In the genomic region with DNA sequence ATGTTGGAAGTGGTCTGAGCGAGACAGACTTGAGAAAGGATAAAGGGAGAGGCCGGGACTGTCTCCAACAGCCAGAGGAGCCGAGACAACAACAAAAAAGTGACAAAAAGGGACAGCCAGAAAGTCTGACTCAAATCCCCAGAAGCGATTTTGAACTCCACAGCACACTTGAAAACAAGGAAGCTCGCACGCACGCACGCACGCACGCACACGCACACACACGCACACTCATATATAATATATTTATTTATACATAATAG, we compare ENCODE assay signal across 24 mouse cellular contexts. TPM values are rescaled to one million over a fixed set of nuclear protein-coding genes. Genes with fewer than 3 reads are reported as not detected.
DNase-seq lines count a peak whose midpoint lies in the region; TF ChIP-seq lines count a peak whose summit lies in the region.
"Had no signal": no experiment of that assay in that cellular context is flagged by ENCODE, and none has a peak within 500 bp of the region (broad histone marks: within the 10 kb centered on the region; RNA-seq: fewer than 3 reads in every experiment).

No protein-coding gene starts in this region.

- H3K27me3 ChIP-seq in ES-Bruce4 (ENCODE audit: control insufficient read depth, insufficient read depth, low read length, poor library complexity, severe bottlenecking), result no peaks in the 10 kb centered on the region
- H3K27me3 ChIP-seq in splenic B cell, adult 2 months (ENCODE audit: control insufficient read depth, insufficient read depth, low read length, poor library complexity, severe bottlenecking), result 0 out of 2 replicates have a peak, but pooled peaks cover 2% of the 10 kb centered on the region

- TF ChIP-seq POLR2A in ES-Bruce4 (IDR thresholded peaks at IDR 0.05; ENCODE audit: insufficient read depth, low read length), result no peak

- no peak for TF ChIP-seq EP300 in ES-Bruce4 (IDR thresholded peaks at IDR 0.05; ENCODE audit: insufficient read depth, low read depth, low read length)

- H3K4me3 ChIP-seq in ES-Bruce4 (ENCODE audit: low read depth, low read length), result no peak overlapping the region
- H3K4me3 ChIP-seq: erythroblast, embryonic 14.5 days had no signal

- peak; percentile 38 to 40 for DNase-seq in B cell, adult 2 months
- peak; percentile 66 for DNase-seq in splenic B cell, adult 2 months (ENCODE audit: low read depth, low spot score)
- DNase-seq in urinary bladder, adult 18-20 months (ENCODE audit: low spot score in 2 of 2), result no peak
- DNase-seq in adrenal gland, postnatal 10 days, result no peak
- DNase-seq: adrenal gland, adult 2 months; adrenal gland, postnatal 14 days; adrenal gland, postnatal 36 days; cerebellum, adult 18-20 months; cerebellum, adult 8-10 months; cerebellum, adult 9-11 months; cerebellum, postnatal 14 days; cerebellum, postnatal 36 days; embryo, embryonic 11 days had no signal

- no peak for TF ChIP-seq CTCF in ES-Bruce4 (IDR thresholded peaks at IDR 0.05; ENCODE audit: low read depth, low read length)

- peak overlapping the region; percentile 66; the same call in 1 of the 2 replicates for H3K9ac ChIP-seq in ES-Bruce4 (ENCODE audit: low read depth, poor library complexity, severe bottlenecking)

- H3K9me3 ChIP-seq in ES-Bruce4 (replicated peaks; ENCODE audit: control insufficient read depth, insufficient read depth, low read length, poor library complexity, severe bottlenecking), result no peaks in the 10 kb centered on the region
- H3K9me3 ChIP-seq: embryonic facial prominence, embryonic 13.5 days; embryonic facial prominence, embryonic 15.5 days; forebrain, embryonic 10.5 days; forebrain, embryonic 12.5 days had no signal

- no peak overlapping the region for H3K27ac ChIP-seq in ES-Bruce4 (ENCODE audit: insufficient read depth, low read length)
- H3K27ac ChIP-seq: embryonic facial prominence, embryonic 13.5 days; embryonic facial prominence, embryonic 15.5 days; forebrain, embryonic 10.5 days; forebrain, embryonic 12.5 days had no signal

- H3K4me1 ChIP-seq in ES-Bruce4 (ENCODE audit: control insufficient read depth, insufficient read depth, low read length), result peaks cover 1% of the 10 kb centered on the region

- no peaks in the 10 kb centered on the region for H3K36me3 ChIP-seq in ES-Bruce4 (ENCODE audit: control insufficient read depth, insufficient read depth, low read length, poor library complexity, severe bottlenecking)
- no peaks in the 10 kb centered on the region; the same call in 1 of the 2 replicates for H3K36me3 ChIP-seq in splenic B cell, adult 2 months (ENCODE audit: control insufficient read depth, insufficient read depth, low read length, poor library complexity, severe bottlenecking)
- H3K36me3 ChIP-seq: embryonic facial prominence, embryonic 13.5 days; embryonic facial prominence, embryonic 15.5 days; forebrain, embryonic 10.5 days; forebrain, embryonic 12.5 days had no signal

RNA-seq across cellular contexts. Expression of a gene that starts 6.9 kb away (rescaled TPM):
- polyA plus RNA-seq in ES-Bruce4 (2011; ENCODE audit: insufficient read depth, insufficient read length, low read depth, missing spikeins), result 0.68 and 1.1 TPM in 2 replicates
- 10 to 100 TPM in 1 of 2 experiments, 1 to 10 TPM in 1; 1.2 to 12.9 TPM for total RNA-seq in adrenal gland, postnatal 10 days (2021)
- polyA plus RNA-seq: embryonic facial prominence, embryonic 11.5 days; forebrain, embryonic 10.5 days; forebrain, embryonic 12.5 days; forebrain, embryonic 14.5 days had no signal

RNA-seq across cellular contexts. Expression of a gene that starts 20.6 kb away (rescaled TPM):
- 14.3 and 15.3 TPM in 2 replicates for polyA plus RNA-seq in ES-Bruce4 (2011; ENCODE audit: insufficient read depth, insufficient read length, low read depth, missing spikeins)
- 10 to 100 TPM; 20.2 to 59.7 TPM for total RNA-seq in adrenal gland, postnatal 10 days (2021)

RNA-seq across cellular contexts. Expression of a gene that starts 23.1 kb away (rescaled TPM):
- 5.7 and 6.1 TPM in 2 replicates for polyA plus RNA-seq in ES-Bruce4 (2011; ENCODE audit: insufficient read depth, insufficient read length, low read depth, missing spikeins)
- under 1 TPM in 1 of 2 experiments, not detected in 1; 0.30 TPM for total RNA-seq in adrenal gland, postnatal 10 days (2021)
- total RNA-seq: adrenal gland, adult 2 months; adrenal gland, postnatal 36 days; CH12.LX; common myeloid progenitor, adult 5-6 weeks; MEL had no signal
- polyA plus RNA-seq: embryonic facial prominence, embryonic 11.5 days; embryonic facial prominence, embryonic 13.5 days; erythroblast, embryonic 14.5 days had no signal

RNA-seq across cellular contexts. Expression of a gene that starts 31.4 kb away (rescaled TPM):
- 75.7 and 90.0 TPM in 2 replicates for polyA plus RNA-seq in ES-Bruce4 (2011; ENCODE audit: insufficient read depth, insufficient read length, low read depth, missing spikeins)
- total RNA-seq in adrenal gland, postnatal 10 days (2021), result 10 to 100 TPM; 73.9 to 77.2 TPM

RNA-seq across cellular contexts. Expression of a gene that starts 41.6 kb away (rescaled TPM):
- polyA plus RNA-seq in ES-Bruce4 (2011; ENCODE audit: insufficient read depth, insufficient read length, low read depth, missing spikeins), result 38.1 and 43.7 TPM in 2 replicates
- 10 to 100 TPM; 37.1 to 41.3 TPM for total RNA-seq in adrenal gland, postnatal 10 days (2021)

Comparison
In these comparisons a context has a peak if more than half of its experiments do, and no peak if none do; other contexts are left out.
1. DNase-seq: peak in B cell, adult 2 months (2 of 2) and splenic B cell, adult 2 months (single experiment); none in urinary bladder, adult 18-20 months (0 of 2) and adrenal gland, postnatal 10 days (single experiment).